Mouse (Mus musculus) brain, adult 2 months (tissue): ENCODE measurements at regions not wholly inside any gene's neighbourhood (a gene's known extent, or its start where the extent isn't known, plus 50 kb on each side); places are given as distances from the start of the nearest gene placed in this dataset.
A peak's percentile ranks its signal among the peaks of the same experiment; 100 is the strongest.

ENCODE experiments used
- DNase-seq: peaks from one replicate; pipeline ENCODE4 v3.0.0; 2011; ENCODE audit warnings: low read depth, low spot score

GRCm38 (mm10) chrX:52668679-52669078 lies 54.9 kb upstream of the Gpc3 start:
- no peak for DNase-seq

- DNase-seq, result peak; percentile 10
Measured at GRCm38 (mm10) chrX:52679045-52679444, 65.3 kb upstream of the Gpc3 start.

GRCm38 (mm10) chrX:52694392-52694791 lies 80.6 kb upstream of the Gpc3 start:
- peak; percentile 12 for DNase-seq

- DNase-seq, result no peak
Measured at GRCm38 (mm10) chrX:52699615-52700014, 85.9 kb upstream of the Gpc3 start.

- peak; percentile 10 for DNase-seq
Measured at GRCm38 (mm10) chrX:52717495-52717894, 73.5 kb upstream of the Ccdc160 start.

GRCm38 (mm10) chrX:52738116-52738515 lies 52.9 kb upstream of the Ccdc160 start:
- no peak for DNase-seq
